Mouse (Mus musculus) CD4-positive naive resting alpha-beta T cell, adult 57 days (primary cell): ENCODE measurements around the gene Lrrk2. TPM values are rescaled to one million over a fixed set of nuclear protein-coding genes. Genes with fewer than 3 reads are reported as not detected.

ENCODE experiments used
- total RNA-seq: library from RNA; stranded (reverse); gene quantifications from one replicate; pipeline ENCODE4 v1.2.4, GENCODE M21; 2023

Gene Lrrk2
- 4.9 TPM for total RNA-seq

GRCm38 (mm10) chr15:91672645-91673568 lies at the start of gene Lrrk2:
Gene Lrrk2, plus strand, starts transcription at chr15:91673175.

GRCm38 (mm10) chr15:91837965-91838364 lies 165.0 kb downstream of the Lrrk2 start, which contains the start of gene Smgc:
Gene Smgc, plus strand, starts transcription at chr15:91838265.

Other genes with a start within 250 kb of the Lrrk2 start
- 0.24 TPM for gene Slc2a13, start 99.9 kb upstream of the Lrrk2 start, total RNA-seq
- not detected for gene Smgc, start 165.1 kb downstream of the Lrrk2 start, total RNA-seq